Mouse (Mus musculus) heart, embryonic 13.5 days (tissue): ENCODE measurements around the gene Taf7l. TPM values are rescaled to one million over a fixed set of nuclear protein-coding genes. Genes with fewer than 3 reads are reported as not detected.

Source experiments
- ATAC-seq: fragments of 200-750 bp; cut with Nextera tagmentation; 2 replicates; pipeline ENCODE4 v1.8.0; 2017; ENCODE audit warnings: moderate TSS enrichment; ENCODE audit not compliant: insufficient number of reproducible peaks, low FRiP score, low TSS enrichment; ENCODE audit errors: extremely low read depth
- H3K27ac ChIP-seq: fragments of 300-500 bp; sonication (generic); replicated peaks from 2 replicates; pipeline ENCODE4 v1.5.1; 2015; ENCODE audit warnings: moderate library complexity, mild to moderate bottlenecking, inconsistent platforms
- H3K27me3 ChIP-seq: fragments of 300-500 bp; sonication (generic); replicated peaks from 2 replicates; pipeline ENCODE4 v1.6.1; 2015; ENCODE audit warnings: mild to moderate bottlenecking, inconsistent platforms
- H3K36me3 ChIP-seq: fragments of 300-500 bp; sonication (generic); 2 replicates; pipeline ENCODE4 v1.6.1; 2015; ENCODE audit warnings: mild to moderate bottlenecking, inconsistent platforms
- H3K4me1 ChIP-seq: fragments of 300-500 bp; sonication (generic); 2 replicates; pipeline ENCODE4 v1.6.1; 2015; ENCODE audit warnings: inconsistent platforms
- H3K4me2 ChIP-seq: fragments of 300-500 bp; sonication (generic); 2 replicates; pipeline ENCODE4 v1.6.1; 2015; ENCODE audit warnings: inconsistent platforms, mild to moderate bottlenecking, moderate library complexity
- H3K4me3 ChIP-seq: fragments of 300-500 bp; sonication (generic); 2 replicates; pipeline ENCODE4 v1.5.1; 2015; ENCODE audit warnings: moderate library complexity, mild to moderate bottlenecking, inconsistent platforms
- H3K9ac ChIP-seq: fragments of 300-500 bp; sonication (generic); 2 replicates; pipeline ENCODE4 v1.6.1; 2015; ENCODE audit warnings: inconsistent platforms, mild to moderate bottlenecking, moderate library complexity
- H3K9me3 ChIP-seq: fragments of 300-500 bp; sonication (generic); 2 replicates; pipeline ENCODE4 v1.6.1; 2016; ENCODE audit warnings: inconsistent platforms
- WGBS: fragments of 180-500 bp; shearing (Covaris S2); methylation state at CpG from one replicate; pipeline ENCODE4 v1.1.7; 2015; ENCODE audit warnings: mixed read lengths; 5-methylcytosine and 5-hydroxymethylcytosine counted together
- polyA plus RNA-seq: library from polyadenylated mRNA; unstranded; fragments of >200 nt; fragmentation: Nextera tagmentation; extraction: Ambion mirVana; gene quantifications from 2 replicates; pipeline ENCODE4 v1.2.1, GENCODE M21; 2015

Taf7l gene
- not detected in 2 replicates for polyA plus RNA-seq

DNA sequence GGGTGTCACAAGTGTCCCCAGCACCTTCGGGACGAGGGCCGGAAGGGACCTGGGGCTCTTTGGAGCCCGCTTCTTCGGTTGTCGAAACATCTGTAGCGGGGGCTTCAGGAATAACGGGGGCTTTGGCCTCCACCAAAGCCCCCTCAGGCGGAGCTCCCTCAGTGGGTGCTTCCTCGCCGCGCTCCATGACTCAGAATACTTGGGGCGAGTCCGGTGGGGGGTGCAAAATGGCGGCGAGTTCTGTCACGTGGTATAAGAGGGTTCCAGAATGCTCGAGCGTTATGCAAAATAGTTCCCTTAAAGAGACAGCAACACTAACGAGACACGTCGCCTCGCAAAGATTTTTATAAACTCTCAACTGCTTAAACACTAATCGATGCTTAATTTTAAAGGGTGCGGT is at the start of gene Taf7l:
Gene Taf7l, minus strand, starts transcription at position 201 of the 400 bp plus-strand sequence.
- WGBS, result 79% methylated on average over 25 of the region's 25 CpGs
- no peak within 1 kb of the TSS for H3K27ac ChIP-seq
- peaks cover 16% of the 10 kb centered on the region for H3K9me3 ChIP-seq
- no peak for ATAC-seq
- no peaks in the 10 kb centered on the region for H3K4me1 ChIP-seq
- H3K27me3 ChIP-seq, result 0 out of 2 replicates have a peak, but pooled peaks cover under 1% of the 10 kb centered on the region
- no peak within 1 kb of the TSS for H3K4me3 ChIP-seq
- H3K4me2 ChIP-seq, result peak within 1 kb of the TSS; percentile 36; the same call in 1 of the 2 replicates
- no peaks in the 10 kb centered on the region for H3K36me3 ChIP-seq
- no peak within 1 kb of the TSS for H3K9ac ChIP-seq

DNA sequence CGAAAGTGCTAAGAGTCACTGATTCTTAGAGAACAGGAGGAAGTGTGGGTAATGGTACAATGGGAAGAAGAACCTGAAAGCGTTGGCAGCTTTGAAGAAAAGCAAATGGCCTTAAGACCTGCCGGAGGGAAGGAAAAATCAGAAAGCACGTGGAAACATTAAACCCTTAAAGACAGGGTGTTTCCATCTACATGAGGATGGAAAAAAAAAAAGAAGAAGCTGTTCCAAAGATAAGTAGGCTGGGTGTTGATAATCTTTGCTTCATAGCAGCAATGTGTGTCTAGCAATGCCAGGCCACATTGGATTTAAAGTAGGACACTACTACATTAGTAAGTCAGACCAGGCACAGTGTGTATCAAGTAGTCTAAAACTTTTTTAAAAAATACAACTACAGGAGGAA is 49.0 kb upstream of the Taf7l start:
- H3K27me3 ChIP-seq, result no peaks in the 10 kb centered on the region
- H3K36me3 ChIP-seq, result no peaks in the 10 kb centered on the region
- H3K4me2 ChIP-seq, result no peak overlapping the region
- H3K4me1 ChIP-seq, result no peaks in the 10 kb centered on the region
- no peak overlapping the region for H3K27ac ChIP-seq
- H3K9me3 ChIP-seq, result no peaks in the 10 kb centered on the region
- WGBS, result 55% methylated on average over 4 of the region's 4 CpGs
- ATAC-seq, result no peak
- no peak overlapping the region for H3K4me3 ChIP-seq
- no peak overlapping the region for H3K9ac ChIP-seq

DNA sequence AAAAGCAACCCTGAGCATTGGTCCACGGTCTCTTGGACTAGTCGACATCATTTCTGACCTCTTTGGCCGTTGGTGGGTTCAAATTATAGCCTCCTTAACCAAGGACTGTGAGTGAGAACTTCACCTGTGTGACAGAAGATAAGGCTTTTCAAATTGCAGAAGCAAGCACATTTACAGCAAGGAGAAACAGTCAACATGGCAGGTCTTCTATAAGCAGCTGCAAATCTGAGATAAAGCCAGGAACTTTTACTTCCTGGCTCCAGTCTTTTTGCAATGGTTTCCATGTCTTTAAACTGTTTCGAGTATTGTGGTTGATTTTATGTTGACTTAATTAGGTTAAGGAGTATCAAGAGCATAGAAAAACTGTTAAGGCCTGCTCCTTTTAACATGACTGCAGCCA is 47.5 kb upstream of the Taf7l start:
- Histone ChIP-seq H3K4me2 (no peak overlapping the region), H3K36me3 (no peaks in the 10 kb centered on the region), H3K9ac (no peak overlapping the region), H3K27ac (no peak overlapping the region), H3K9me3 (no peaks in the 10 kb centered on the region), H3K4me1 (no peaks in the 10 kb centered on the region), H3K4me3 (no peak overlapping the region), H3K27me3 (no peaks in the 10 kb centered on the region)
- WGBS, result 64% methylated on average over 4 of the region's 4 CpGs
- no peak for ATAC-seq

DNA sequence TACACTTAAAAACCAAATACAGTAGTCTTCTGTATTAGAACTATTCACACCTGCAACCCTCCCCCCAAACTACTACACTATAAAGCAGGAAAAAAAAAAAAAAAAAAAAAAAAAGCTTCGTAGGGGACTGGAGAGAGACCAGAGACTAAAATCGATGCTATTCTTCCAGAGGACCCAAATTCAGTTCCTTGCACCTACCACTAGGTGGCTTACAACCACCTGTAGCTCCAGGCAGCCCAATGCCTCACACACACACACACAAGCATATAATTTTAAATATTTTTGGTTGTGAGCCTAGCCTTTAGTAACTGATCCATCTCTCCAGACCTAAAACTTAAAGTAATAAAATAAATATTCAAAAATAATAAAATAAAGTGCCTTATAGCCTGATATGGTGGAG is 33.2 kb upstream of the Taf7l start:
- Histone ChIP-seq H3K36me3 (no peaks in the 10 kb centered on the region), H3K27ac (no peak overlapping the region), H3K9ac (no peak overlapping the region), H3K4me2 (no peak overlapping the region), H3K4me3 (no peak overlapping the region), H3K4me1 (no peaks in the 10 kb centered on the region), H3K9me3 (no peaks in the 10 kb centered on the region), H3K27me3 (no peaks in the 10 kb centered on the region)
- no peak for ATAC-seq
- WGBS, result 11% methylated on average over 1 of the region's 2 CpGs

DNA sequence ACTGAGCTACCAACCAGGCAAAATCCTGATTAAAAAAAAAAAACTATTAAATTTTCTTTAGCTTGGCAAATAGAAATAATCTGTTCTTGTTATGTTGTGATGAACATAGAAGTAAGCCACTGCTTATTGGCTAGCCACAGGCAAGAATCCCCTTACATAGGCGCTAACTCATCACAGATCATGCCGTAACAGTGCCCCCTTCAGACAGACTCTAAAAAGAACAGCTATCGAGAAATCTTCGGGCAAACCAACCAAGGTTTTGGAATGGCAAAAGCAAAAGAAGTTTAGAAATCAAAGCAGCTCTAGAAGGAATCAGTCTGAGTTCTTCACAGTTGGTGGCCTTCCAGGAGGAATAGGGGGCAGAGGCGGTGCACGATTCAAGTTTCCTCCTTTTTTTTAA is 31.7 kb upstream of the Taf7l start:
- Histone ChIP-seq H3K36me3 (no peaks in the 10 kb centered on the region), H3K4me1 (no peaks in the 10 kb centered on the region), H3K27ac (no peak overlapping the region), H3K4me2 (no peak overlapping the region), H3K27me3 (no peaks in the 10 kb centered on the region), H3K9ac (no peak overlapping the region), H3K4me3 (no peak overlapping the region), H3K9me3 (no peaks in the 10 kb centered on the region)
- ATAC-seq, result no peak
- 63% methylated on average over 6 of the region's 6 CpGs for WGBS

DNA sequence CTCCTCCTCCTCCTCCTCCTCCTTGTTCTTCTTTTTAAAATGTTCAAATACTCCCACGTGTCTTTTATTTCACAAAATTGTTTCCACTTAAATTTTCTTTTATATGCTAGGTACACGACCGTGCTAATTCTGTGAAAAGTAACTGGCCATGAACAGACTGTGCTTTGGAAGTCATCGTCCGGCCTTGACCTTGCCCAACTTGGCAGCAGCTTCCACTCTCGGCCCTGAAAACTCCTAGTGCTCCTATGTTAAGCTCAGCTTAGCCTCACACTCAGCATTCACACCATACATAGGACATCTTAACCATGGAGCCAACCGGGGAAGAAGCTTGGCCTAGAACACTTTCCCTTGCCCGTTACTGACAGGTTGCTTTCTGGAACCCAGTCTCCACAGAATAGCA is 24.4 kb upstream of the Taf7l start:
- Histone ChIP-seq H3K4me2 (no peak overlapping the region), H3K9me3 (no peaks in the 10 kb centered on the region), H3K4me1 (no peaks in the 10 kb centered on the region), H3K36me3 (no peaks in the 10 kb centered on the region), H3K27me3 (no peaks in the 10 kb centered on the region), H3K4me3 (no peak overlapping the region), H3K27ac (no peak overlapping the region), H3K9ac (no peak overlapping the region)
- 81% methylated on average over 8 of the region's 8 CpGs for WGBS
- ATAC-seq, result no peak

DNA sequence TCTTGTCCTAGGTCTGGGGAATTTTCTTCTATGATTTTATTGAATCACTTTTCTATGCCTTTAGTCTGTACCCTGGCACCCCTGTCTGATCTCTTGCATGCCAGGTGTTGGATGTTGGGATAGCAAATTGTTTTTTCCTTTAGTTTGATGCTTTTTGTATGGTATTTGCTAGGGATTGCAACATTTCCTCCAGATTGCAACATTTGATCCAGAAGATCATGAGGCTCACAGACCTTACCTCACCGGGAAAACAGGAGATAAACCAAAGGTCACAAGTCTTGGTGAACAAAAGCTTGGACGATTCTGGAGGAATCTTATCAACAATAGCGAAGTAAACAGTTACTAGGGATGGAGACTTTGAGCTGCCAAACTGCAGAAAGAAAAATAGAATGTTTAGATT is 5.4 kb upstream of the Taf7l start:
- Histone ChIP-seq H3K4me1 (no peaks in the 10 kb centered on the region), H3K36me3 (no peaks in the 10 kb centered on the region), H3K9me3 (no peaks in the 10 kb centered on the region), H3K27me3 (no peaks in the 10 kb centered on the region), H3K4me2 (no peak overlapping the region), H3K9ac (no peak overlapping the region), H3K4me3 (no peak overlapping the region), H3K27ac (no peak overlapping the region)
- 37% methylated on average over 3 of the region's 3 CpGs for WGBS
- no peak for ATAC-seq

DNA sequence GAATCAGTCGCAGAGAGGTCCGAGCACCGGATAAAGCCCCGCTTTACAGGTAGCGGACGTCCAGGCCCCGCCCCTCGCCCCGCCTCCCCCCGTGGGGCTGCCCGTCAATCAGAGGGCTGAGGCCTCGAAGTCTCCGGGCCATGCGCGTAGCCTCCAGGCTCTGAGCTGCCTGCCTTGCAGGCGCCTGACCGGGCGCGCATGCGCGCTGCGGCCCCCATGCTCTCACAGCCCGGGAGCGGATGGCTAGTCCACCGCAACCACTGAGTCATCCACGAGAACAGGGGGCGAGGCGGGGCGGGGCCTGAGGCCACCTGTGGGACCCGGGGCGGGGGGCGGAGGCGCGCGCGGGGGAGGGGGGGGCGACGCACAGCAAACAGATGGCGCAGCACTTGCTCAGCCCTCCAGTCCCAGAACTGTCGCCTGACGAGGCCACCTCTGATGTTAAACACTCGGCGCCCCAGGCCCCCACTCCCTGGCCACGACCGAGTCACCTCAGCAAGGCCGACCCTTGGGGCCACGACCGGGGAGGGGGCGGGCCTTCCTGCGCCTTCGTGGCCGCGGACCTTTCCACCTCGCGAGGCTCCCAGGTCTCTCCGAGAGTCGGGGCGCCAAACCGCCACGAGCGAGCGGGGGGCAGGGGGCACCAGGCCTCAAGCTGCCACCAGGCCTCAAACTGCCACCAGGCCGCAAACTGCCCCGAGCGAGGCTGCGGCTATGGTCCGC is 1.1 kb downstream of the Taf7l start:
- WGBS, result 52% methylated on average over 59 of the region's 67 CpGs
- Histone ChIP-seq H3K4me2 (peak overlapping the region; percentile 36), H3K9ac (no peak overlapping the region), H3K4me3 (no peak overlapping the region; the same call in 1 of the 2 replicates), H3K27ac (no peak overlapping the region), H3K9me3 (peaks cover 16% of the 10 kb centered on the region), H3K36me3 (no peaks in the 10 kb centered on the region), H3K4me1 (no peaks in the 10 kb centered on the region), H3K27me3 (0 out of 2 replicates have a peak, but pooled peaks cover 5% of the 10 kb centered on the region)
- peak; percentile 37; the same call in 1 of the 2 replicates for ATAC-seq

DNA sequence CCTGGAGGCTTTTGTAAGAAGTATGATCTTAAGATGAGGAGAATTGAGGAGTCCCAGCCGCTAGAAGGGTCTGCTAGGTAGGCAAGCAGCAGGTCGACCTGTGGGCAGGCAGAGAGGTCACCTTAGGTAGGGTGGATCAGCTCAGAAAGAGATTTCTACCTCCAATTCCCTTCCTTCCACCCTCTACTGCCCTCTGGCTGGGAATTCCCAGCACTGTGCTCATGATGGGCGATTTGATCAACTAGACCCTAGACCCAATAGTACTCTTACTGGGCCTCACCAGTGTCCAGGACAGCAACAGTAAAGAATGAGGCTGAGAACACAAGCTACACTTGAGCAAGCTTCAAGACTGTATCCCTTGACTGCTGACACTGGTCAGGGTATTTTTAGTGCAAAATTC is 49.0 kb downstream of the Taf7l start:
- Histone ChIP-seq H3K36me3 (no peaks in the 10 kb centered on the region), H3K27me3 (no peaks in the 10 kb centered on the region), H3K9me3 (no peaks in the 10 kb centered on the region), H3K4me1 (no peaks in the 10 kb centered on the region), H3K4me2 (no peak overlapping the region), H3K9ac (no peak overlapping the region), H3K4me3 (no peak overlapping the region), H3K27ac (no peak overlapping the region)
- no peak for ATAC-seq
- WGBS, result 57% methylated on average over 3 of the region's 3 CpGs

DNA sequence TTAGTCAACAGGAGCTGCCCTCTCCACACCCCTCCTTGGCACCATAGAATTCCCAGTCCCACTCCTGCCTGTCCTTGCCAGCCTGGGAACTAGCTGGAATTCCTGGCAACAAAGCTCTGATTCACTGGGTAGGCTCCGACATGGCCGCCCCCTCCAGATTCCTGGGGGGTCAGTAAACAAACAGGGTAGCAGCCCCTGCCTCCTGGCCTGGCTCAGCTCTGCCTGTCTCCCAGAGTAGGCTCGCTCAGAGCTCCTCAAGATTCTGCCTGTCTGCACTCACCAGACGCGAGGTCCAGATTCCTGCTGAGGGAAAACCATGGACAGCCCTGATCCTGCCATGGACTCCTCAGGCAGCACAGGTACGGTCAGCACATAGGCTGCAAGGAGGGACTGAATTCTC is 49.5 kb downstream of the Taf7l start:
- Histone ChIP-seq H3K9me3 (no peaks in the 10 kb centered on the region), H3K4me3 (no peak overlapping the region), H3K4me2 (no peak overlapping the region), H3K4me1 (no peaks in the 10 kb centered on the region), H3K36me3 (no peaks in the 10 kb centered on the region), H3K27ac (no peak overlapping the region), H3K9ac (no peak overlapping the region), H3K27me3 (no peaks in the 10 kb centered on the region)
- ATAC-seq, result no peak
- WGBS, result 54% methylated on average over 6 of the region's 6 CpGs

DNA sequence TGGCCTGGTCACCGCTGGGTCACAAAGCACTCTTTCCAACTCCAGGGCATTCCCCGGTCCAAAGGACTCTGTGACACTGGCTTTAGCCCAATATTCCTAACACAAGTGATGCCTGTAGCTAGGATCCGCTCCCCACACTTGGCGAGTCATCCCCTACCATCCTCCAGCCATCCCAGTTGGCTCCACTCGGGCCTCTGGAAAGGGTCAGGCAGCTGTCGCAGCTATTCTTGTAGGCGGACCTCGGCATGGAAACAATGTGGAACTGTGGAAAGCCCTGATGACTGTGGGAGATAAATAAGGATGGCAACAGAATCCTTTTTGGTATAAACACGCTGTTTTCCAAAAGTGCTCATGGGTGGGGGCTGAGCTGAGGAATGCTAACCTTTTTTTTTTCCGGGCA is 50.5 kb downstream of the Taf7l start:
- WGBS, result 49% methylated on average over 10 of the region's 10 CpGs
- Histone ChIP-seq H3K4me1 (no peaks in the 10 kb centered on the region), H3K36me3 (no peaks in the 10 kb centered on the region), H3K4me2 (no peak overlapping the region), H3K4me3 (no peak overlapping the region), H3K9ac (no peak overlapping the region), H3K27ac (no peak overlapping the region), H3K27me3 (no peaks in the 10 kb centered on the region), H3K9me3 (no peaks in the 10 kb centered on the region)
- ATAC-seq, result no peak

DNA sequence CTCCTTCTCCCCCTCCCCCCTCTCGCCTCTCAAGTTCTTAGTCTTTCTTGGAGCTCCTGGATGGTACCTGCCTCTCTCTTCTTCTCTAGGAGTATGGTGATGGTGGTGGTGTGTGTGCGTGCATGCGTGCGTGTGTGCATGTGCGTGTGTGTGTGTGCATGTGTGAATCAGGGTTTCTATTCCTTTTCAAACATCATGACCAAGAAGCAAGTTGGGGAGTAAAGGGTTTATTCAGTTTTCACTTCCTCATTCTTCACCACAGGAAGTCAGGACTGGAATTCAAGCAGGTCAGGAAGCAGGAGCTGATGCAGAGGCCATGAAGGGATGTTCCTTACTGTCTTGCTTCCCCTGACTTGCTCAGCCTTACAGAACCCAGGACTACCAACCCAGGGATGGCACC is 52.0 kb downstream of the Taf7l start:
- Histone ChIP-seq H3K4me3 (no peak overlapping the region), H3K27ac (no peak overlapping the region), H3K27me3 (no peaks in the 10 kb centered on the region), H3K9ac (no peak overlapping the region), H3K4me2 (no peak overlapping the region), H3K9me3 (no peaks in the 10 kb centered on the region), H3K36me3 (no peaks in the 10 kb centered on the region), H3K4me1 (no peaks in the 10 kb centered on the region)
- WGBS, result 87% methylated on average over 5 of the region's 5 CpGs
- no peak for ATAC-seq
